ENCODE assay signal across 8 mouse cellular contexts in genomic region chr15:33975077-33975476, GRCm38 (mm10).
A peak's percentile ranks its signal among the peaks of the same experiment; 100 is the strongest.
DNase-seq lines count a peak whose midpoint lies in the region; TF ChIP-seq lines count a peak whose summit lies in the region.

No protein-coding gene starts in this region.

- peak; percentile 37; the same call in 1 of the 2 replicates for TF ChIP-seq CTCF in brain, embryonic 14.5 days (IDR thresholded peaks at IDR 0.05; ENCODE audit: borderline replicate concordance, extremely low read depth, insufficient read depth, insufficient read length)

- peak; percentile 47 to 50 for DNase-seq in cerebellum, postnatal 10 days
- no peak for DNase-seq in cerebellum, adult 11 months
- DNase-seq in layer of hippocampus, adult 11-12 months (ENCODE audit: low spot score), result peak; percentile 15
- DNase-seq in layer of hippocampus, adult 9-11 months, result no peak
- DNase-seq in brain, embryonic 14.5 days (ENCODE audit: low read depth), result peak; percentile 35
- peak; percentile 13 for DNase-seq in mesoderm, embryonic 11.5 days (ENCODE audit: low read depth, low spot score)
- DNase-seq in yolk sac, embryonic 10.5 days (ENCODE audit: low spot score), result no peak
- DNase-seq in cerebellum, adult 11-12 months, result no peak

- no peak for TF ChIP-seq POLR2A in brain, embryonic 14.5 days (IDR thresholded peaks at IDR 0.05; ENCODE audit: borderline replicate concordance, extremely low read depth, insufficient read depth, insufficient read length, poor library complexity, severe bottlenecking)

Comparison
In these comparisons a context has a peak if more than half of its experiments do, and no peak if none do; other contexts are left out.
1. DNase-seq: peak in cerebellum, postnatal 10 days (2 of 2), layer of hippocampus, adult 11-12 months (single experiment), brain, embryonic 14.5 days (single experiment) and mesoderm, embryonic 11.5 days (single experiment); none in cerebellum, adult 11 months (single experiment), layer of hippocampus, adult 9-11 months (single experiment), yolk sac, embryonic 10.5 days (single experiment) and cerebellum, adult 11-12 months (single experiment).